Mouse (Mus musculus): ENCODE data around the gene Rnf212.

GRCm38 (mm10) chr5:108719761-108720160 is 55.0 kb downstream of the Rnf212 start:
- TF ChIP-seq POLR2A (IDR thresholded peaks at IDR 0.05; ENCODE audit: low read depth, low read length) (no peak), CTCF (IDR thresholded peaks at IDR 0.05; ENCODE audit: extremely low read depth, insufficient read depth, insufficient read length, insufficient replicate concordance) (no peak)
